Mouse (Mus musculus): ENCODE measurements around the gene Abtb1. TPM values are rescaled to one million over a fixed set of nuclear protein-coding genes. Genes with fewer than 3 reads are reported as not detected.

Gene Abtb1
- total RNA-seq (2023), result 10 to 100 TPM; 63.1 to 65.5 TPM

GRCm38 (mm10) chr6:88841781-88842689, at the start of gene Abtb1:
Gene Abtb1 (minus strand): TSS chr6:88841984.

GRCm38 (mm10) chr6:88874868-88875508, 33.2 kb upstream of the Abtb1 start, which contains the start of gene Podxl2:
Gene Podxl2 (minus strand): TSS chr6:88875044.

Other genes with a start within 250 kb of the Abtb1 start
- gene Kbtbd12, start 204.0 kb downstream of the Abtb1 start, total RNA-seq (2023), result under 1 TPM in 1 of 2 experiments, not detected in 1; 0.58 TPM
- gene Mgll, start 117.6 kb downstream of the Abtb1 start, total RNA-seq (2023), result 1 to 10 TPM in 1 of 2 experiments, under 1 TPM in 1; 0.76 to 1.4 TPM
- not detected for gene Podxl2, start 33.1 kb upstream of the Abtb1 start, total RNA-seq (2023)
- gene Mcm2, start 56.8 kb upstream of the Abtb1 start, total RNA-seq (2023), result 10 to 100 TPM in 1 of 2 experiments, 1 to 10 TPM in 1; 7.3 to 10.1 TPM
- gene Tpra1, start 60.3 kb upstream of the Abtb1 start, total RNA-seq (2023), result 100 to 1,000 TPM; 133 to 142 TPM